Comparison of ENCODE assay signal across 14 mouse cellular contexts in the genomic region with DNA sequence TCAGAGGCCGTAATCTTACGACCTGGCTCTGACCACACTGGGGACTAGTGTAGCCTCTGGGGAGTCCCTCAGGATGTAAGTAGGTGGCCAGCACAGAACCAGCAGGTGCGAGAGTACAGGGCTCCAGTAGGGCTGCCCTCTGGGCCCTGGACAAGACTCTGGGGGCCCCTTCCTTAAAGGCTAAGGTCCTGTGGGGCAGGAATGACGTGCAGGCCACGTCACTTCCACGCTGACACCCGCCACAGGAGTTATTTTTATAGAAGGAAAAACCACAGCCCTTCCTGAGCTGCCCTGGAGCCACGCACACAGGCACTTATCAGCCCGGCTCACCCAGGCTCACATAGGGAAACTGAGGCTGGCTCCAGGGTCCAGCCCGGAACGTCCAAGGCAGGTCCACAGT. TPM values are rescaled to one million over a fixed set of nuclear protein-coding genes. Genes with fewer than 3 reads are reported as not detected.
DNase-seq lines count a peak whose midpoint lies in the region; ATAC-seq and TF ChIP-seq lines count a peak whose summit lies in the region.
"Had no signal": no experiment of that assay in that cellular context is flagged by ENCODE, and none has a peak within 500 bp of the region (broad histone marks: within the 10 kb centered on the region; RNA-seq: fewer than 3 reads in every experiment).

No protein-coding gene starts in this region.

- no peak overlapping the region for H3K4me3 ChIP-seq in layer of hippocampus, adult 2 months
- H3K4me3 ChIP-seq: forebrain, embryonic 13.5 days; midbrain, embryonic 15.5 days; neural tube, embryonic 13.5 days had no signal

- H3K27ac ChIP-seq in layer of hippocampus, adult 2 months: peak overlapping the region; percentile 61; the same call in 1 of the 2 replicates
- H3K27ac ChIP-seq: forebrain, embryonic 13.5 days; midbrain, embryonic 15.5 days; neural tube, embryonic 13.5 days had no signal

- peak; percentile 71 for ATAC-seq in common myeloid progenitor, adult 5-6 weeks (replicated peaks; ENCODE audit: low read depth, poor library complexity, severe bottlenecking)
- peak; percentile 75 to 80 for ATAC-seq in hematopoietic stem cell, adult 5-6 weeks (replicated peaks in 1 of 2; ENCODE audit: insufficient read depth in 1 of 2, low FRiP score in 2 of 2, low TSS enrichment in 1 of 2, low read depth in 1 of 2, poor library complexity in 2 of 2, severe bottlenecking in 2 of 2)
- ATAC-seq: forebrain, embryonic 13.5 days; midbrain, embryonic 15.5 days had no signal

- no peak for DNase-seq in layer of hippocampus, adult 2 months (ENCODE audit: low spot score in 2 of 2)
- no peak for DNase-seq in layer of hippocampus, postnatal 14 days (ENCODE audit: low spot score in 2 of 2)
- DNase-seq in heart, adult 8-10 months (ENCODE audit: low spot score): peak; percentile 63
- DNase-seq in cerebellum, postnatal 14 days: no peak
- no peak for DNase-seq in thymus, postnatal 10 days (ENCODE audit: low spot score in 2 of 2)
- DNase-seq: adrenal gland, adult 8-10 months; cerebellum, postnatal 10 days; left cerebral cortex, postnatal 4 days had no signal

- no peak for TF ChIP-seq CTCF in layer of hippocampus, adult 2 months (conservative IDR thresholded peaks at IDR 0.05)

RNA-seq across cellular contexts. Expression of a gene that starts 12.1 kb away (rescaled TPM):
- 10 to 100 TPM; 44.1 to 52.1 TPM for total RNA-seq in layer of hippocampus, adult 2 months (2021)
- 10 to 100 TPM; 45.2 to 50.8 TPM for total RNA-seq in layer of hippocampus, postnatal 14 days (2021)
- 1.5 and 6.3 TPM in 2 replicates for total RNA-seq in common myeloid progenitor, adult 5-6 weeks (2017)
- 10 to 100 TPM; 25.1 to 30.4 (median 29.8) TPM for total RNA-seq in heart, adult 8-10 months (2022)
- 17.8 and 28.7 TPM in 2 replicates for total RNA-seq in hematopoietic stem cell, adult 5-6 weeks (2017)

RNA-seq across cellular contexts. Expression of a gene that starts 24.4 kb away (rescaled TPM):
- total RNA-seq in layer of hippocampus, adult 2 months (2021): 10 to 100 TPM in 1 of 2 experiments, 1 to 10 TPM in 1; 9.8 to 10.1 TPM
- 10 to 100 TPM in 1 of 2 experiments, 1 to 10 TPM in 1; 7.5 to 11.1 TPM for total RNA-seq in layer of hippocampus, postnatal 14 days (2021)
- total RNA-seq in common myeloid progenitor, adult 5-6 weeks (2017): 17.4 and 27.8 TPM in 2 replicates
- total RNA-seq in heart, adult 8-10 months (2022): 10 to 100 TPM in 1 of 4 experiments, 1 to 10 TPM in 3; 7.0 to 11.7 (median 8.5) TPM
- total RNA-seq in hematopoietic stem cell, adult 5-6 weeks (2017): 17.9 and 21.9 TPM in 2 replicates

RNA-seq across cellular contexts. Expression of a gene that starts 49.5 kb away (rescaled TPM):
- total RNA-seq in layer of hippocampus, adult 2 months (2021): not detected
- not detected for total RNA-seq in layer of hippocampus, postnatal 14 days (2021)
- total RNA-seq in common myeloid progenitor, adult 5-6 weeks (2017): 5.4 and 9.3 TPM in 2 replicates
- total RNA-seq in heart, adult 8-10 months (2022): under 1 TPM; 0.25 to 0.52 (median 0.33) TPM
- 14.8 and 15.9 TPM in 2 replicates for total RNA-seq in hematopoietic stem cell, adult 5-6 weeks (2017)
- total RNA-seq: layer of hippocampus, adult 8-10 months; left cerebral cortex, postnatal 4 days had no signal

RNA-seq across cellular contexts. Expression of a gene that starts 58.8 kb away (rescaled TPM):
- 10 to 100 TPM; 55.8 to 55.9 TPM for total RNA-seq in layer of hippocampus, adult 2 months (2021)
- 10 to 100 TPM; 47.1 to 47.2 TPM for total RNA-seq in layer of hippocampus, postnatal 14 days (2021)
- total RNA-seq in common myeloid progenitor, adult 5-6 weeks (2017): 3.2 and 7.4 TPM in 2 replicates
- 10 to 100 TPM; 21.6 to 29.6 (median 26.3) TPM for total RNA-seq in heart, adult 8-10 months (2022)
- total RNA-seq in hematopoietic stem cell, adult 5-6 weeks (2017): 6.0 and 7.8 TPM in 2 replicates
